Mouse (Mus musculus) granulocyte monocyte progenitor cell, adult 5-6 weeks (primary cell): ENCODE results near the gene Ltv1. TPM values are rescaled to one million over a fixed set of nuclear protein-coding genes. Genes with fewer than 3 reads are reported as not detected.

Experiments
- ATAC-seq: replicated peaks from 2 replicates; pipeline ENCODE4 v1.8.0; 2016; ENCODE audit warnings: mild to moderate bottlenecking, moderate TSS enrichment, inconsistent platforms; ENCODE audit not compliant: poor library complexity, severe bottlenecking
- total RNA-seq, 2 experiments: library from RNA; stranded (forward) in 1 of 2; stranded (reverse) in 1 of 2; fragments of 200-712, 200-1000 nt in 1 of 2; fragments of >200 nt in 1 of 2; fragmentation: Nextera tagmentation in 1 of 2; gene quantifications; 2 replicates each; pipeline ENCODE4 v1.2.3; 2014 to 2017

Ltv1 gene
- total RNA-seq (2014; fragmentation: Nextera tagmentation) (43.3 and 45.3 TPM in 2 replicates), total RNA-seq (2017) (67.9 and 72.2 TPM in 2 replicates)

DNA sequence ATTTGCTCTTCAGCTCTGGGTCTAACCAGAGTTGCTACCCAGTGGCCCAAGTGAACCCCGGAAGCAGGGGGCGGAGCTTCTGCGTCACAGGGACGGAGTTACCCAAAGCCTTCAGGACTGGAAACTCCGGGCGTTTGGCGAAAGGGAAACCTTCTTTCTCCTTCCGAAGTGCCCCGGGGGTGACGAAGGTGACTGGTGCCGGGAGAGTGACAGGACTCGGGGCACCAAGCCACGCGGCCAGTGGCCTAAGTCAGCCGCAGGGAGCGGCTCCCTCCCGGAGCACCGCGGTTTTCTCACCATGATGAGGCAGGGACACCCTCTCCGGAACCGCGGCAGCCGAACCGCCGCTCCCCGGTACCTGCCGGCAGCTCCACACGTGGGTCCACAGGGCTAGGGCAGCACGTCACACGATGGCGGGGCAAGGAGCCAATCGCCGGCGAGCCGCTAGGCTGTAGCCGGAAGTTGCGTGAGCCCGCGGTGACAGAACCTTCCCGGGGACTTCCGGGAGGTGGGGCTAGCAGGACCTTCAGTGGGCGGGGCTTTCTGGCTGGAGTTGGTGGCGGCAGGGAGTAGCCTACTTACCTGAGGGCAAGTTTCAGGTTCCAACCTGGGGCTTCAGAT, at the start of gene Ltv1:
Gene Ltv1 (minus strand): TSS at position 438 of the 621 bp plus-strand sequence.
- ATAC-seq, result peak; percentile 99

- no peak for ATAC-seq
Measured at GRCm38 (mm10) chr10:13240431-13240830, 47.5 kb upstream of the Ltv1 start.

DNA sequence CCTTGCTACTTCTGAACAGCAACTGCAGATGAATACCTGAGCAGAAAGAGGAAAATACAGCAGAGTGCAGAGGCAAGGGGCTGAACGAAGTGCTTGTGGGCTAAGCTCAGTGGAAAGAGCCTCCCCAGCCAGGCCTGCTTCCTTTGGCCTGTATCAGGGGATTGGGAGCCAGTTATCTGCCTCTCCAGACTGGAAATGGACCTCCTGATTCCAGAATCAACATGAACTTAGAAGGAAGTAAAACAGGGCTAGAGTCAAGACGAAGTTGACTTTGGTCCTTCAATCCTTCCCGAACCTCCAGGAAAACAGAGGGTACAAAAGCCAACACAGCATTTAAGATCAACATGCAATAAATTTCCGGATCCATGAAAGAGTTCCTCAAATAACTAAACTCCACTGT, 45.2 kb upstream of the Ltv1 start:
- ATAC-seq, result no peak

DNA sequence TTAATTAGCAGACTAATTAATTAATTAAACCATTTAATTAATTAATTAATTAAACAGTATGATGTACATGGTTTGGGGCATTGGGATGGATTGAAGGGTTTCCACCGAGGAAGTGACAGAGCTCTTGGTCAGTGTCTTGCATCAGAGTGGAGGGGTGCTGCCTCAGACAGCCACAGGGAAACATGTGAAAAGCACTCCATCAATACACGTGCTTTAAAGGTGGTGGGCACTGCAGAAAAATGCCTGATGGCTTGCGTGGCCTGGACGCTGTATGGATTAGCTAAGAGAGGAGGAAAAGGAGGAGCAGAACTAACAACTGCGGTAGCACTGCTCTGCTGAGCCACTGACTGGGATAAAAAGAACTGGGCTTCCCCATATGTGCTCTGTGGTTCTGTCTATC, 43.9 kb upstream of the Ltv1 start:
- ATAC-seq, result no peak

- ATAC-seq, result no peak
Measured at GRCm38 (mm10) chr10:13234503-13234902, 41.5 kb upstream of the Ltv1 start.

GRCm38 (mm10) chr10:13233941-13234340, 41.0 kb upstream of the Ltv1 start:
- no peak for ATAC-seq

- no peak for ATAC-seq
Measured at GRCm38 (mm10) chr10:13233143-13233622, 40.2 kb upstream of the Ltv1 start.

- no peak for ATAC-seq
Measured at GRCm38 (mm10) chr10:13232443-13233142, 39.6 kb upstream of the Ltv1 start.

DNA sequence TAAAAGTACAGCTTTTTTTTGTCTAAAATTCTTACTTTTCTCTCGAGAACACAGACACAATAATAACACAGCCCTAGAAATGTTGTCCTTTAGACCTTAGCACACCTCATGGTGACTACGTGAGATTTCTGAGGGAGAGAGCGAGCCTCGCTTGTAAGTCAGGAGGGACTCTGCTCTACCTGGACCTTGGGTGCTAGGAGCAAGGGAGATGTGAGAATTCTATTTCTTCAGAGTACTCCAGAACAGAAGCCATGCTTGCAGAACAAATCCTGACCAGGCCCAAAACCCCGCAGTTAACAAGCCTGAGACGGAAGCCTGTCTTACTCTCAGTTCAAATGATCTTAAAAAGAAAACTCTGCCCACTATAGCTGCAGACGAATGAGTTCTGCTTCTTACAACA, 37.7 kb upstream of the Ltv1 start:
- ATAC-seq, result no peak

GRCm38 (mm10) chr10:13225377-13226063, 32.6 kb upstream of the Ltv1 start:
- ATAC-seq, result no peak

DNA sequence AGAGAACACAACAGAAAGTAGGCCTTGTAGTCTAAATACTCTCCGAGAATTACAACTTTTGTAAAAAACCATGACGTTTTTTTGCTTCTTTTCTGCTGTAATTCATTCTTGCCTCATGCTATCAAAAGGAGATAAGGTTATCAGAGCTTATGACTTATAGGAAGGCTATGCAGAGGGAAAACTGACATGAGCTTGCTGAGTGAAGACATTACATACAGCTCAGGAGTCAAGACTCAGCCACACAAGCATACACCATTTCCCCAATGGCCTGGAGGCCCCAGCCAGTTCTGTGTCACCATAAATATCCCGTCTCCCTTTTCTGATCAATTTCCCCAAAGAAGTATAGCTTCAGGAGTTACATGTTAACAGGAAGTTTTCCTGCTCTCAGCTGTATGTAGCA, 29.2 kb upstream of the Ltv1 start:
- no peak for ATAC-seq

GRCm38 (mm10) chr10:13220061-13220460, 27.1 kb upstream of the Ltv1 start:
- ATAC-seq, result no peak

DNA sequence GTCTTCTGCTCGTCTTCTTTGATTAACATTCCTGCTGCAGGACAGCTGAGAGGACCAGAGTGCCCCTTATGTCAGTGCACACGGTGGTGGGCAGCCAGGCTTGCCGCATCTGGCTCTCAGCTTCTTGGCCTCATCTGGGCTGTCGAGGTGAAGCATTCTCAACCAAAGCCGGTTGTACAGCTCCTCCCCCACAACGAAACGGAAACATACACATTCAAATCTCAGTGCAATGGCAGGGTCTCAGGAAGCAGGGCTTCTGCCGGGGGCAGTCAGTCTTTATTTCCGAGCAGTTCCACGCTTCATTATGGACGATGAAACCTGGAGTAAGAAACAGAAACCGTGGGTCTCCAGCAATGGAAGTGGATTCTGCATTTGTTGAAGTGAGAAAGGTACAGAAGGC, 21.0 kb upstream of the Ltv1 start:
- ATAC-seq, result no peak

DNA sequence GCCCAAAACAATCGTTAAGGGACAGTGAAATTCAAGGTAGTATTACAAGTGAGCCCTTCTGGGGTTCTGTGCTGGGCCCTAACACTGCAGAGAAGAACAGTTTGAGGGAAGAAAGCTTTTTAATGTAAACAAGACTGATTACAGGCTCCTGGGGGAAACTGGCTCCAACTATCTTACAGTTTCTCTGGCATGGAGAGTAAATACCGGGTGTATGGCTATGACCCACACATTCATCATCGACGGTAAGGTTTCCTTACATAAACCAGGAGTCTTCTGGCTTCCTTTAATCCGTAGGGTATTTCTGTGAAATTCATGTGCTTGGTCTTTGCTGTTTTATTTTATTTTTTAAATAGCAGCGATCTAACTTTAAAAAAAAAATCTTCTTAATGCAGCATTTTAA, 19.9 kb upstream of the Ltv1 start:
- no peak for ATAC-seq

GRCm38 (mm10) chr10:13212326-13212725, 19.4 kb upstream of the Ltv1 start:
- no peak for ATAC-seq

GRCm38 (mm10) chr10:13209930-13210637, 17.1 kb upstream of the Ltv1 start:
- ATAC-seq, result no peak

DNA sequence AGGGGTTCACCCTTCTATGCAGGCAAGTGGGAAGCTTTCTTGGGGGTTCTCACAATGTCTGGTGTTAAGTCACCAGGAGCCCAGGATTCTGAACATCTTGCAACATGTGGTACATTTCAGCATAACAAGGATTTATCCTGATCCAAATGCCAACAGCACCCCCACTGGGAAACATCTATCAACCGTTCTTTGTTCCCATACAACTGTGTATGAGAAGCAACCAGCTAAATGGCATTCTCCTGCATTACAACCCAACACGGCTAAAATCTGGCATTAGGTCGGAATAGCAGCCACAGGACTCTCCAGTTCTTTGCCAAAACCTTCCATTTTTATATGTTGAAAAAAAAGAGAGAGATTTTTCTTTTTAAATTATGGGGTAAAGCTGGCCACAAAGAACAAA, 16.5 kb upstream of the Ltv1 start:
- no peak for ATAC-seq

DNA sequence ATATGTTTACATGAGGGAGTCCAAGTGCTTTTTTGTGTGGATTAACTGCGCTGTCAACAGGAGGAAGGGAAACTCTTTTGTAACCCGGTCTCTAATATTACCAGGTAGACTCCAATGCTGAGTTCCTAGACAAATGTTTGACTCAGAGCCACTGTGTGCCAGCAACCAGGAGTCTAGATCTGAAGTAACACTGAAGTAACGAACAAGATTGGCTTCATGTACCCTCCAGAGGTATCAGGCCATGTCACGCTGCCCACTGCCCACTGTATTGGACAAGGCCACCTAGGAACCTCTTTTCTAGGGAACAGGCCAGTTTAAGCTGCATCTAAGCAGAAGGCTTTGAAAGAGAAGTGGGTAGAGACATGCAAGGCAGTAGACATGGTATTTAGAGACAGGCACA, 16.1 kb upstream of the Ltv1 start:
- ATAC-seq, result no peak

DNA sequence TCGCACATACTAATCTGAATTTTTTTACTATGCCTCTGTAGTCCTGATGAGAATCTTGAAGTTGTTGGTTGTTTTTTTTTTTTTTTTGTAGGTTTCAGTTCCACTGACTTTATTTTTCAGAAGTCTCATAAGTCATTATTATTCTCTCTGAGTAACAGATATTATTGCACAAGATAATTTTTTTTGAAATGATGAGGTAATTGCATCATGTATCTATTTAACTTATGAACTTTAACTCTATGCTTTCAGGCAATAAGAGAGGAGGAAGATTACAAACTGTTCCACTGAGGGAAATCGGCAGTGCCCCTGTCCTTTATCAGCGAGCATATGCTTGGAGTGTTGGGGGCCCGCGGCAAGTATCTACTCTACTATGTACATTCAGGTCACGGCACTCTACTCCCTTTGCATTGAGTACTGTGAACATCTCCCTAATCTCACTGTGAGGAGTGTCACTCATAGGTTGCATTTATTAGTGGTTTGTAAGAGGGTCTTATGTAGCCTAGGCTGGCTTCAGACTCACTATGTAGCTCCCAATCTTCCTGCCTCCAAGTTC, 8.8 kb upstream of the Ltv1 start:
- ATAC-seq, result peak; percentile 65

GRCm38 (mm10) chr10:13200862-13201261, 7.9 kb upstream of the Ltv1 start:
- ATAC-seq, result peak; percentile 49; the same call in 1 of the 2 replicates
